Mouse (Mus musculus) E14TG2a.4 (cell line): ENCODE data around the gene Lrrc8e.

Source experiments
- CTCF ChIP-seq: conservative IDR thresholded peaks from 2 replicates; pipeline ENCODE4 v1.5.1; 2014; ENCODE audit warnings: low read length
- NANOG ChIP-seq: IDR thresholded peaks from 2 replicates; pipeline ENCODE4 v1.6.1; 2014; ENCODE audit warnings: borderline replicate concordance, low read length, mixed read lengths
- POU5F1 ChIP-seq: IDR thresholded peaks from 2 replicates; pipeline ENCODE4 v1.6.1; 2014; ENCODE audit warnings: low read length, borderline replicate concordance

- no peak for TF ChIP-seq CTCF
- no peak for TF ChIP-seq NANOG
- TF ChIP-seq POU5F1 = no peak
Observed at GRCm38 (mm10) chr8:4259125-4259804, 32.6 kb downstream of the Lrrc8e start, which contains the start of gene Ctxn1.
